In the genomic region with DNA sequence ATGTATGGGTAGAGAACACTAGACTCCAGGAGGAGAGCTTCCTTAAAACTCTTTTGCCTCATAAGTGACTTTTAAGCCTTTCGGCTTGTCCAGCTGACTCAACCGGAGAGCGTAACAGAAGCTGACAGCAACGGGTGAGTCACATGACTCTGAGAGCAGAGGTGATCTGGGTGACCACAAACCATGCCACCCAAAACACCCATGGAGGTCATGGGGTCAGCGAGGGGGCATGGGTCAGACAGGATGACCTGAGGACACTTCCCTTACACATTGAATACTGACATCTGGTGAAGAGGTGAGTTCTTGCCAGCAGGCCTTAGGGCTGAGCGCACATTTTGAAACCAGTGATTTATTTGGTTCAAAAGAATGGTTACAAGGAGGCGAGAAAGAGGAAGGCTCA, we compare ENCODE assay signal across 27 mouse cellular contexts. TPM values are rescaled to one million over a fixed set of nuclear protein-coding genes. Genes with fewer than 3 reads are reported as not detected.
"Had no signal": no experiment of that assay in that cellular context is flagged by ENCODE, and none has a peak within 500 bp of the region (broad histone marks: within the 10 kb centered on the region; RNA-seq: fewer than 3 reads in every experiment).

No protein-coding gene starts in this region.

- H3K27me3 ChIP-seq: embryonic facial prominence, embryonic 12.5 days; embryonic facial prominence, embryonic 13.5 days; embryonic facial prominence, embryonic 15.5 days; forebrain, embryonic 12.5 days; forebrain, embryonic 13.5 days; forebrain, embryonic 15.5 days had no signal

- H3K9ac ChIP-seq: embryonic facial prominence, embryonic 12.5 days; embryonic facial prominence, embryonic 13.5 days; embryonic facial prominence, embryonic 15.5 days; forebrain, embryonic 12.5 days; forebrain, embryonic 13.5 days; forebrain, embryonic 15.5 days; forebrain, postnatal 0 days had no signal

- H3K27ac ChIP-seq: embryonic facial prominence, embryonic 10.5 days; embryonic facial prominence, embryonic 12.5 days; embryonic facial prominence, embryonic 13.5 days; embryonic facial prominence, embryonic 15.5 days; forebrain, embryonic 10.5 days; forebrain, embryonic 12.5 days; forebrain, embryonic 13.5 days; forebrain, embryonic 15.5 days; gastrocnemius, adult 2 months; heart, adult 2 months had no signal

- H3K4me1 ChIP-seq: embryonic facial prominence, embryonic 10.5 days; embryonic facial prominence, embryonic 12.5 days; embryonic facial prominence, embryonic 13.5 days; embryonic facial prominence, embryonic 15.5 days; forebrain, embryonic 10.5 days; forebrain, embryonic 12.5 days; forebrain, embryonic 13.5 days; forebrain, embryonic 15.5 days had no signal

- H3K9me3 ChIP-seq: embryonic facial prominence, embryonic 12.5 days; embryonic facial prominence, embryonic 15.5 days; forebrain, embryonic 12.5 days; forebrain, embryonic 13.5 days; forebrain, embryonic 15.5 days had no signal

- H3K4me3 ChIP-seq: embryonic facial prominence, embryonic 10.5 days; embryonic facial prominence, embryonic 12.5 days; embryonic facial prominence, embryonic 13.5 days; embryonic facial prominence, embryonic 15.5 days; erythroblast, embryonic 14.5 days; forebrain, embryonic 10.5 days; forebrain, embryonic 12.5 days; forebrain, embryonic 13.5 days; forebrain, embryonic 15.5 days; gastrocnemius, adult 2 months; heart, adult 2 months had no signal

- H3K4me2 ChIP-seq: embryonic facial prominence, embryonic 12.5 days; embryonic facial prominence, embryonic 13.5 days; embryonic facial prominence, embryonic 15.5 days; forebrain, embryonic 12.5 days; forebrain, embryonic 13.5 days; forebrain, embryonic 15.5 days had no signal

- H3K36me3 ChIP-seq: embryonic facial prominence, embryonic 10.5 days; embryonic facial prominence, embryonic 12.5 days; embryonic facial prominence, embryonic 13.5 days; embryonic facial prominence, embryonic 15.5 days; forebrain, embryonic 10.5 days; forebrain, embryonic 12.5 days; forebrain, embryonic 15.5 days had no signal

- ATAC-seq: forebrain, embryonic 13.5 days; forebrain, embryonic 14.5 days; forebrain, embryonic 15.5 days; forebrain, embryonic 16.5 days; forebrain, postnatal 0 days had no signal

- DNase-seq: cerebellum, adult 9-10 months; cerebellum, adult 9-11 months; cerebellum, postnatal 10 days; cerebellum, postnatal 14 days; cerebellum, postnatal 25 days; cerebellum, postnatal 36 days; embryo, embryonic 11 days; forebrain, postnatal 0 days; gastrocnemius, adult 2 months; gastrocnemius, postnatal 10 days; gastrocnemius, postnatal 14 days; gastrocnemius, postnatal 25 days; gastrocnemius, postnatal 36 days; heart, adult 11 months; heart, adult 18-20 months; heart, adult 2 months had no signal

RNA-seq across cellular contexts. Expression of gene Irak3, which starts 50.3 kb away (rescaled TPM):
- polyA plus RNA-seq: erythroblast, embryonic 14.5 days had no signal
